Mouse (Mus musculus): ENCODE measurements around the gene Hipk2. TPM values are rescaled to one million over a fixed set of nuclear protein-coding genes. Genes with fewer than 3 reads are reported as not detected.

Hipk2 gene
- total RNA-seq, 2 experiments from 2014 or later: 54.6 to 55.5 TPM

DNA sequence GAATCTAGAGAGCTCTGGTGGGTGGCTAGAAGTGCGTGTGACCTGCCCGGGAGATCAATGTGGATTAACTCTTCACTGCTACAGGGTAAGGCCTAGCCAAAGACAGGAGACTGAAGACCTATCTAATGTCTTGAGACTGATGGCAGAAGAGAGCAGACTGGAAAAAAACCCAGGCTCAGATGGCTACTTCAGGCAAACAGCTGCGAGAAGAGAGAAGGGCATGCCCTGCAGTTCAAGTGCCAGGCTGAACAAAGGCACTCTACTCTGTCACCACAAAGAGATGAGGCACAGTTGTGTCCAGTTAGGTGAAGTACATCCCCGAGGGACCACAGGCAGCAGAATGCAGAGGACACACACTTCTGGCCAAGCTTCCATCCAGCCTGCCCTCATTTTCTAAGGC is 37.9 kb downstream of the Hipk2 start:
- intact Hi-C loops (cut with DNase I): no loop called here
- no peak for DNase-seq

DNA sequence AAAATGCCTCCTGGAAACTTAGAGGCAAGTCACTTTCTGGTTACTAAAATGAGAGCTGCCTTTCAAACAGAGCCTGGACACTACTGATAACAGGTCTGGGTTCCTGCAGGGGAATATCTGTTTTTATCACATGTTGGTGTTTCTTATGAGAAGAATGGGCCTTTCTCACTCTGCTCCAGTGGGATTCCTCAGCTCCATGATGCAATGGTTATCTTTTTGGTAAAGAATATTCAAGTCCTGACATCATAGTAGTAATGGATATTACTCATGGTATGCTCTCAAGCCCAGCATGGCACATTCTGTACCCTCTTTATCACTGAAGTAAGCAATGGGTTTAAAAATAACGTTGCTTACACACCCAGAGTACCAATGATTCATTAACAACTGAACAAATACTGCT is 40.7 kb downstream of the Hipk2 start:
- intact Hi-C loops (cut with DNase I): no loop called here
- no peak for DNase-seq

DNA sequence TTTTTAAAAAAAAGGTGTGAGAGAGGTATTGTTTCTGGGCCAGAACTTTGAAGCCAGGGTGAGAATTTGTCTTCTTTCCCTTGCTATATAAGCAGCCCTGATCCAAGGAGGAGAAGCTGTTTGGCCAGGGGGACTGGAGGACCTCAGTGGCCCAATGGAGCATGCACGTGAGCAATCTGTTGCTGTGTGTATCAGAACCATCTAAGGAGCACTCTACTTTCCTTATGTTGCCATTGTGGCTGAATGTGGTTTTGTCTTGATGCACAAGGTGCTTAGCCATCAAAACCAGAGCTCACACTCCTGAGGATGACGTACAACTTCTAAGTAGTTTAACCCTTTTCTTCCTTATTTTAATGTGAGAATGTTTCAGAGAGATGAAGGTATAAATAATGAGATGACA is 41.2 kb downstream of the Hipk2 start:
- no peak for DNase-seq
- intact Hi-C loops (cut with DNase I): no loop called here

DNA sequence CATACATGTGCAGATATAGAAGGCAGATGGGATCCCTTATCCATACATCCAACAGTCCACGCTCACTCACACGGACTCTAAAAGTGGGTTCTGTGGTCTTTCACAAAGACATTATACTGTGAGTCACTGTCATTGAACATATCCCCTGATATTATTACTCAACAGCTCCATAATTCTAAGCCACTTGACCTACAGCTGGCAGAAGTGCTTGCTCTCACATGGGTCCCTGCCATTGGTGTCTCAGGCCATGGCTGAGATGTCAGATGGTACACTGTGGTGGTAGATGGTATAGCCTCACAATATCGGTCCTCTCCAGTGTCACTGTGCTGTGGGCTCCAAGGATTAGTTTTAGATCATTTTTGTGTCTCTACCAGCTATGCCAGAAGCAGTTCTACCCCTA is 42.2 kb downstream of the Hipk2 start:
- DNase-seq: no peak
- intact Hi-C loops (cut with DNase I): no loop called here

DNA sequence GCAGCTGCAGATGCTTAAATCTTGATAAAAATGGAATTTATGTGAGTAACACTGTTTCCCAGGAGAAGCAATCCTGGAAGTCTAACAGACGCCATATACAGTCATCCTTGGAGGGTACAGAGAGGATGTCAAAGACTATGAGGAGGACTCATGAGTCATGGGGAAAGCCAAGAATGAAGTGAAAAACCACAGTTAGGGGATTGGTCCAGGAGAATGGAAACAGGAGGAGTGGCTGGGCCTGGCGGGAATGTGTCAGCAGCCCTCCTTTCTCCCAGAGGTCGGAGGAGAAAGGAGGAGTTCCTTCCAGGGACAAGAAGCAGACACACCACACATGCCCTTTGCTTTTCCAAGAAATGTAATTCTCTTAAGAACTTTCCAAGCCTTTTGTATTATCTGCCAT is 46.5 kb downstream of the Hipk2 start:
- intact Hi-C loops (cut with DNase I): no loop called here
- DNase-seq: no peak

DNA sequence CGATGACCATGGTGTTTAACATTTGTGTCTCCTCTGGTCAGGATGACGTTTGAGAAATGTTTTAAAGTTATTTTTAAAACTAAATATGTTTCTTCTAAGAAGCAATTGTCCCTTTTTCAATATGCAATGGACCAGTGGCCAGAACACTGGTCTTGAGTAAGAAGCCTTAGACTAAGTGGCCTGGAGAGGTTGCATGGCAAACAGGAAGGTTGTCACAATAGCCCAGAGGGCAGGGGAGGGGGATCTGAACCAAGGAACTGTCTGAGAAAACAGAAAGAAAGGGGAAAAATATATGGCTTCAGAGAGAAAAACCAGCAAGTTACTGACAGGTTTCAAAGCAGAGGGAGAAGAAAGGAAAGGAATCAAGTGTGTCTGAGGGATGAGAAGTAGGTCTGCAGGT is 47.8 kb downstream of the Hipk2 start:
- intact Hi-C loops (cut with DNase I): no loop called here
- no peak for DNase-seq

DNA sequence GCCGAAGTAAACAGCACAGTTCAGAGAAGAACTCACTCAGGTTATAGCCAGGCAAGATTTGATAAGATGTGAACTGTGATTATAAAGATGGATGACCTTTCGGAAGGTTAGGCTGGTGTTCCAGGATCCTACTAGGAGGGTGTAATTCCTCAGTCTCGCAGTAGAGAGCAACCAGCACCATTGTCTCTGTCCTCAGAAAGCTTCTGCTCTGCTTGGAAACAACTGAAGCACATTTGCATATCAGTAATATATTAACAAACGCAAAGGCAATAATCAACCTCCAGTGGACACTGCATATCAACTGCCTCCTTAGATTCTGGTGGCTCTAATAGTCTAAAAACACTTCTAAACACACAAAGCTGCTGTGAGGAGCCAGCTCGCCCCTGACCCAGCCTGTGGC is 48.5 kb downstream of the Hipk2 start:
- no peak for DNase-seq
- intact Hi-C loops (cut with DNase I): no loop called here

DNA sequence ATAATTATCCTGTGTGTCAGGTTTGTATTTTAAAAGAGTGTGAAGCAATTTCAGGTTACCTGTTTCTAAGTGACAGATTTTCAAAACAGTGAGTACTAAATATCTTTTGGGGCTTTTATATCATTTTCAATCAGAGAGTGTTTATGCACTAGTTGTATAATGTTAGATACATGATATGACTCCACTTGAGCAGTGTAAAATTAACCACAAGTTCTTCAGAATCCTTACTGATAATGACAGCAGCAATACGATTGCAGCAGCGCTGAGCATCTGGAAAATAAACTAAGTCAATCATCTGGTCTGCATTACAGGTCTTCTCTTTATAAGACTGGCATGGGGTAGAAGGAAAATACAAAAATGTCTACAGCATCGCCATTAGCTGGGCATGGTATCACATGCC is 49.1 kb downstream of the Hipk2 start:
- intact Hi-C loops (cut with DNase I): no loop called here
- no peak for DNase-seq

DNA sequence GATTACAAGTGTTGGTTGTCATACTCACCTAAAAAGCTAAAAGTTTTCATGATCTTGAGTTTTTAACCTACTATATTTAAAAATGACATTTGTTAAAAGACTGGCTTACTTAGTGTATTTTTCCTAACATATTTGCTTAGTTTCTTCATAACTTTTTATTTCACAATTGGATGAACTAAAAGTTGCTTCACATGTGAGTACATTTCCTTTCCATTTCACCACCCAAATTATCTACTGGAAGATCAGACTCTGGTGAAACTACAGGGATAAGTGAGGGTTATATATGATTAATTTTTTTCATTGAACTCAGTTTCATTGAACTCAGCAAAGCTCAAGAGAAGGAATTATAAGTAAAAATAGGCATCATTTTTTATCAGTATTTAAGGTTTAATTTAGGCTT is 50.1 kb downstream of the Hipk2 start:
- intact Hi-C loops (cut with DNase I): no loop called here
- DNase-seq: no peak

DNA sequence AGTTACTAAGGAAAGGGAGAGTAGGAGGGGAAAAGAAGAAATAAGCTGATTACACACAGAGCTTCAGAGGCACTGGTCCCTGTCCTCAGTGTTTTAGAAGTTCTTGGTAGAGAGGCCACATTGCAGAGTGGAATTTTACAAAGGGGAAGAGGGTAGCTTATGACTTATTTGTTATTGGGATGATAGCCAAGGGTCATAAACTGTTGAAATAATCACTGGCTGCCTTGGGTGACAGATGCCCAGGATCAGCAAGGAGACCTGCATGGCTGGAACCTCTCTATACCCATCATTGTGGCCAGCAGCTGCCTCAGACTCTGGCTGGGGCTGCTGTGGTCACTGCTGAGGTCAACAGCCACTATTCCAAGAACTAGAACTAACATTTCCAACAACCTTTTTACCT is 52.1 kb downstream of the Hipk2 start:
- no peak for DNase-seq
- intact Hi-C loops (cut with DNase I): no loop called here

DNA sequence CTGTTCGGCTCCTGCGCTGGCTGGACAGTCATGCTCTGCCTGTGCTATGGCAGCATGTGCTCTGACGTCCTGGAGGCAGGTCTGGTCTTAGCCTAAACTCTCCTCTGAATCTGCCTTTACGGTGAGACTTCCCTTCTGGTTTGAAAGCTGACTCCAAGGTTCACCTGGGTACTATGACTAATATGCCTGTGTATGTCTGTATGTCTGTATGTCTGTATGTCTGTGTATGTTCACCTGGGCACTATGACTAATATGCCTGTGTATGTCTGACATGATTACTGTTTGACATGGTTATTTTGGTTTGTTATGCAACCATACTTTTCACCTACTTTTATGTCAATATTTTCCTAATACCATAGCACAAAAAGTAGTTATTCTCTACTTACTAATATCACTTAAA is 52.8 kb downstream of the Hipk2 start:
- no peak for DNase-seq
- intact Hi-C loops (cut with DNase I): no loop called here

DNA sequence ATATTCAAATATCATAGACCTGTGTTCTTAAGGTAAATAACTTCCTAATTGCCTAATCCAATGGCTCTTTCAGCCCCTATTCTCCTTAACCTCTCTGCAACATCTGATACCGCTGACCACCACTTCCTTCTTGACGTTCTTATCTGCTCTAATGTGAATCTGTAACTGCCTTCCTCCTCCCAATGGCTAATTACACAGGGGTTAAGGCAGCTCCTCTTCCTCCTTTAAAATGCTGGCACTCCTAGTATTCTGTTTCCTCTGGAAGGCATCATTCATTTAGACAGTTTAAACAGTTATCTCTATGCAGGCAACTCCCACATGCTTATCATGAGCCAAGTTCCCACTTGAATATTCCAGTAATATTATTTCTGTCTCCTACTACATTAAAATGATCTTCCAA is 54.3 kb downstream of the Hipk2 start:
- intact Hi-C loops (cut with DNase I): no loop called here
- DNase-seq: no peak

DNA sequence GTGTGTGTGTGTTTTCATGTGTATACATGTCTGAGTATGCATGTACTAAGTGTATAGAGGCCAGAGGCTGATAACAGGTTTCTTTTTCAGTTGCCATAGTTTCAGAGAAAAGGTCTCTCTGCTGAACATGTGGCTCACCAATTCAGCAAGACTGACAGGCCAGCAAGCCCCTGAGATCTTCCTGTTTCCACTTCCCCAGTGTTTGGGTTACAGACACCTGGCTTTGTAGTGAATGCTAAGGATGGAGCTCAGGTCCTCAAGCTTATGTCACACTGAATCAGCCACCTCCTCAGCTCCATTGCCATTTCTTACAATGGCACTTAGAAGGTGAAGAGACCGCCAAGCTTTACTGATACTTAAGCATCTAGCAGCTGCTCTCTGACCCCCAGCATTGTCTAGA is 55.1 kb downstream of the Hipk2 start:
- DNase-seq: no peak
- intact Hi-C loops (cut with DNase I): no loop called here

DNA sequence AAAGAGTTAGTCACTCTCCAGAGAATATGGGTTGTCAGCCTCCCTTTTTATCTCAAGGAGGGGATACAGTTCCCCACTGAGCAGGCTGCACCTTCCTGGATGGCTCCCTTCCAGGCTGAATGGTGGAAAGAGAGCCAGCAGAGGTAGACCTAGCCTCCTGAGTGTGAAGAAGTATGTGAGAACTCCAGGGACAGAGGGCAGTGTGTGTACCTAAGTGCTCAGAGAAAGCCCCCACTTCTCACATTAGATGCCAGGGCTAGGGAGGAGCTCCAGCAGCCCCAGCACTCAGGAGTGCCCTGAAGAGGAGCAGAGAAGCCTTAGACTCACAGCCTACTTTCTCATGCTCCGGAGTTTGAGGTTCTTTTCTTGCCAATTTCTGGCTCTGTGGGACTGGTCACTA is 59.7 kb downstream of the Hipk2 start:
- no peak for DNase-seq
- intact Hi-C loops (cut with DNase I): no loop called here

DNA sequence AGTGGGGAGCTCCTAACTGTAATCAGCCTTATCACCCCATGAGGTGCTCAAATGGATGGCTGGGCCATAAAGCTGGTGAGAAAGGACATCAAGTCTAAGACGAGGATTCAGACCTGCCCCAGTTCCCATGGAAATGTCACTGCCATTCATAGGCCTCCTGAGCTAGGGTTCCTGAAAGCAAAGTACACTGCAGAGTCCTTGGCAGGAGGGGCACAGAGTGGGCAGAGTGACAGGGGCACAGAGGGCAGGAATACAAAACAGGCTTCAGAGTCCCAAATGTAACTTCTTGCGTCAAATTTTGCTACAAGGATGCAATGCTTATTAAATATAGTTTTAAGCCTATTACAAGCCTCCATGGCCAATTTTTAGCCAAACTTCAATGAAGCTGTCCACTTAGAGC is 60.4 kb downstream of the Hipk2 start:
- intact Hi-C loops (cut with DNase I): no loop called here

DNA sequence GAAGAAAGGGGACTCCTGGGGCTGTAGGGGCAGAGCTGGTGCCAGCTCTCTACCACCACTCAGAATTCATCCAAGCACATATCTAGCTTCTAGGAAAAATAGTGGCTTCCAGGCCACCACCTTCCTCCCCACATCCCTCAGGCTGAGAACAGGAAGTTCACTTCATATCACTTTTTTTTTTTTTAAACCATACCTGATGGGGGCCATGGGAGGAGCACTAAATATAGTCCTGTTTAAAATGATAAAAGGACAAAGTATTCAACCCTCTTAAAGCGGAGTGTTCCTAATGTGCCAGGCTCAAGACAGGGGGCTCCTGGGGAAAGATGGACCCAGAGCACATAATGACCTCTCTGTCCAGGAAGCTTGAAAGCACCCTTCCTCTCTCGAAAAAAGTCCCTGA is 61.3 kb downstream of the Hipk2 start:
- intact Hi-C loops (cut with DNase I): no loop called here
- DNase-seq: no peak

More for the DNA sequence above, 60.4 kb downstream of the Hipk2 start:
- peak; percentile 27 for DNase-seq

DNA sequence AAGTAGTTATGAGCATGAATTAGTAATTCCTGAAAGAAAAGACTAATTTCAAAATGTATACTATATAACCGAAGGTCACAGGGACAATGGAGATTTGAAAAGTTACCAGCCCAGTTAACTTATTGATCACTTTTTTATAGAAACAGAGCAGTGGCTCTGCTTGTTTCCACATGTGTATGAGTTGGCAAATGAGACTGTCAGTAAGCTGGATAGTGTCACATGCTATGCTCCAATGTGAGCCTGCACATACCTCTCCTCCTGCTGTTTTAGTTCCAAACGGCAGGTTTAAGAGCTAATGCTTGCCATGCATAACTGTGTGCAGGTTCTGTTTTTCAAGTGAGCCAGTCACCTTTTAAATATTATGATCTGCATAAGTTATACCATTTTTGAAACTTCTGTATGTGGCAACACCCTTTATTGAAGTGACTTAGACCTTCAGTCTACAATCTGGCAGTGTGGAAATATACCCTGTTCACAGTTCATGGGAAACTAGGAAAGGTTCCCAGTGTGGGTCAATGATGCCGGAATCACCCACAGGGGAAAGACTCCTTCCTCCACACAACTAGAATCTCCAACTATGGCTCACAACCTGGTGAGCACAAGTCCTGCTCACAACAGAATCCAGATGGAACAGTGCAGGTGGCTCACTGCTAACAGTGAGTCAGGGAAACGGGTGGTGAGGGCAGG is 64.4 kb downstream of the Hipk2 start:
- DNase-seq: no peak
- intact Hi-C loops (cut with DNase I): no loop called here

DNA sequence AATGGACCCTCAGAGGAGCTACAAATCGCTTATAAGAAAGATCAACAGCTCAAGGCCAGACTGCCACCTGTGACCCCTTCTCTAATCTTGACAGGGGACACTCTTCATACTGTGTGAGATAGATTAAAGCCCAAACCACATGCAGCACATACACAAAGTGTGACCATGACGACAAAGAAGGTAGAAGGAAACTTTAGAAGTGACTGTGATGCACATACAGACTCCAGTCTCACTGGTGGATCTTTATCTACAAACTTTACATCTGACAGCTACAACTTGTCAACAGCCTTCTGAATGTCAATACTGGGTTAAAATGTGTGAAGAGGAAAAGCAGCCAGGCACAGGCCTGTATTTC is 65.9 kb downstream of the Hipk2 start:
- intact Hi-C loops (cut with DNase I): no loop called here
- no peak for DNase-seq

DNA sequence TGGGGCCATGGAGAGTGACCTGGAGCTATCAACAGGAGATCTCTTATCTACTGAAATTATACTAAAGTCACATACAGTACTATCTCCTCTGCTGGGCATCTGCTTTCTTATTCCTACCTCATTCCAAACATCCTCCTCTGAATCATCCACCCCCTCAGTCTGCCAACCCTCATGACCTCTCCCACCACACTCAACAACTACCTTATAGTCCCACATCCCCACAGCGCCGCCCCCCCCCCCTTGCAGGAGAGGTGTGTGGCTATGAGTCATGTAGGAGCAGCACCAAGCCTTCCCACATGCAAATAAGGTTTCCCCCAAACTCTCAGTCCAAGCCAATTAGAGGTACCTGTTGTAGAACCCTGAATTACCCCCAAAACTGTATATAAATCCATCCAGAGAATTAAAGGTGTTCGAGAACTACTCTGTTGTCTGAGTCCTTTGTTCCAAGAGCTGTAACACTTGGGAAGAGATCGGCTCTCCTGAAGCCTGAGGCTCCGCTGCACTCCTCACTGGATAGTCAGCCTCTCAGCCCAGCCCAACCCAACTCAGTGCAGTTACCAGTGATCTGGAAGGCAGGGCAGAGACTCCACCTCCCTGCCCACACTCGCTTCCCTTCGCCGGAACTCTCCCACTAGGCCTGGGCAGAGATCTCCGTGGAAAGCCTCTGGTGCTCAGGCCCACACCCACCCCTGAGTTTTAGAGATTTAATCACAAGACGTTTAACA is 66.4 kb downstream of the Hipk2 start:
- no peak for DNase-seq
- intact Hi-C loops (cut with DNase I): no loop called here

DNA sequence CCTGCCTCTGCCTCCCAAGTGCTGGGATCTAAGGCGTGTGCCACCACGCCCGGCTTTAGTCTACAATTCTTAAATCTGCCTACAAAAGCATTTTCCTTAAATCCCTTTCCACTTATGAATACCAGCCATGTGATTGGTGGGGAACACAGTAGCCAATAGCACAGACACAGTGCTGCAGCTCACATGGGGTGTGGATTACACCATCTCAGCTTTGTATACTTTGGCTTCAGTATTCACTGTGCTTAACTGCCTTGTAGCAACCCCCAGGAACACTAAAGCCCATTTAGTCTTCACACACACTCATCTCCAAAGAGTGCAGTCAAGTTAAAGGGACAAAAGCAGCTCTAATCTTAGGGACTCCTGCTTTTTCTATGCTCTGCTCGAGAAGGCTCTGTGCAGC is 67.6 kb downstream of the Hipk2 start:
- intact Hi-C loops (cut with DNase I): no loop called here
- no peak for DNase-seq

DNA sequence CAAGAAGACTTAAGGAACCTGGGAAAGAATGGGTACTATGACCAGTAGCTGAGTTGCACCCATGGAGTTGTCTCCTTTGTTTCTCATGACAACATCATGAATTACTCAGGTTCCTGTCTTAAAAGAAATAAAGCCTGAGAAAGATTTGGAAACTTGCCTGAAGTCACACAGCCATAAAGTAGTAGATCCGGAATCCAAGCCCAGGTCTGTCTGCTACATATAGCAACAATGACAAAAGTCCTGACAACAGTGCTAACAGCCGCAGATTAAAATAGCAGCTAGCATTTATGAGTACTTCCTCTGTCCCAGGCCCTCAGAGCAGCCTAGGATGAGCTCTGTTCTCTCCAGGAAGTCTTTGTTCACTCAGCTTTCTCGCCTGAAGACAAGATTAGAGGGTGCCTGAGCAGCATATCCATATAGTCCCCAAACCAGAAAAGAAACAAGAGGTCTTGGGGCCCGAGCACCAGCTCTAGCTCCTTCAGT is 69.0 kb downstream of the Hipk2 start:
- intact Hi-C loops (cut with DNase I): no loop called here

DNA sequence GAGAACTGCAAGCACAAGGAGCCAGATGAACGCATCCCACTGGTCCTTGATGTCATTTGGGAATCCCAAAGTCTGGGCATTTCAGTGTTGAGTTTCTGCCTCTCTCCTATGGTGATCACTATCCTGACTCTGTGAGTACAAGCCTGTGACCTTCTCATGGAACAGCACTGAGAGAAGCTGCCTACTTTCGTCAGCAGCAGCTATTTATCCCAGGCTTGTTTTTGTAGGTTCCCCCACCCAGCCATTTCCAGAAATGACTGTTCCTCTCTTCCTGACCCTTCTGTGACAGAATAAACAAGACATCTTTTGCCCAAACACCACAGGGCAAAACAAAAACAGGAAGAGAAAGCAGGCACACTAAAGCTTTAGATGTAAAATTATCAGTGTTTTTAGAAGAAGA is 70.4 kb downstream of the Hipk2 start:
- DNase-seq: no peak
- intact Hi-C loops (cut with DNase I): no loop called here

More for the DNA sequence above, 69.0 kb downstream of the Hipk2 start:
- no peak for DNase-seq

DNA sequence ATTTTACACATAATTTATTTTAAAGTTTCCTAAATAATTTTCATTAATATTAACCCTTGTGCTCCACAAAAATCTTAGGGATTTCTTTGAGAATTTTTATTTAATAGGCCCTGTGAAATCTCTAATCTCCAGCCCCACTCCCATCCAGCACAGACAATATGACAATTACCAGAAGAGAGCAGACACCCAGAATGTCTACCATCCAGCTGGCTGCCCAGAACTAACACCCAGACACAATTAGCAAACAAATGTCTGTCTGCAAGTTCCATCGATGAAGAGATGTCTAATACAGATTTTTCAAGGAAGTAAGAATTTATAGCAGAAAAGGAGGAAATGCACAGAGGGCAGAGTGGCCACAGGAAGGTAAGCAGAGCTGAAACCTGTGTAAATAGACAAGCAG is 74.7 kb downstream of the Hipk2 start:
- intact Hi-C loops (cut with DNase I): no loop called here
- no peak for DNase-seq
